Mouse (Mus musculus): ENCODE results near the gene Jsrp1. TPM values are rescaled to one million over a fixed set of nuclear protein-coding genes. Genes with fewer than 3 reads are reported as not detected.

Gene Jsrp1
- polyA plus RNA-seq, 1 experiment from 2014 or later = 0.40 TPM

DNA sequence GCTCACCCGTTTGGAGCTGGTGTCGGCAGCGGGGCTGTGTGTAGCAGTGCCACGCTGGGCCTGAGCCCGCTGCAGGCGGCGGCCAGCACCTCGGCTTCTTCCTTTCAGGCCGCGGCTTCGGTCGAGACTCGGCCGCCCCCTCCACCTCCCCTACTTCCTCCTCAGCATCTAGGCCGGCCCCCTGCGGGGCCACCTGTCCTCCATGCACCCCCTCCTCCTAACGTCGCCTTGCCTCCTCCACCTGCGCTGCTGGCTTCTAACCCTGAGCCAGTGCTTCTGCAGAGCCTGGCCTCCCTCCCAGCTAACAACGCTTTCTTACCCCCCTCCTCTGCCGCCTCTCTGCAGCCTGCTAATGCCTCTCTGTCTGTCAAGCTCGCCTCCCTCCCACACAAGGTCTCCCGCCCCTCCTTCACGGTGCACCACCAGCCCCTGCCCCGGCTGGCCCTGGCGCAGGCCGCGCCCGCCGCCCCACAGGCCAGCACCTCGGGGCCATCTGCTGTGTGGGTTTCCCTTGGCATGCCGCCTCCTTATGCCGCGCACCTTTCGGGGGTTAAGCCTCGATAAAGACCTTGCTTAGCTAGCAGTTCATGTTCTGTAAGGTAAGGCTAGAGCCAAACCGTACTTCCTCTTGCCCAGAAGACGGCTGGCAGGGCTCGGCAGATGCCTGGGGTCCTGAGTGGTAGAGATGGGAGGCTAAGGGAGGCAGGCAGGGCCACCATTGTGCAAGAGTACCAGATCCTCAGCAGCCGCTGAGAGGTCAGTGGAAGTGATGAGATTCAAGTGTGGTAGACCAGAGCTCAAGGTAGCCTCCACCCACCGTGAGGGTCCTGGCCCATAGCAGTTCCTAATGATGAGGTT is 20.9 kb downstream of the Jsrp1 start:
- 80% methylated on average over 41 of the region's 41 CpGs for WGBS
- no peak overlapping the region for H3K4me3 ChIP-seq
- peaks cover 95% of the 10 kb centered on the region for H3K36me3 ChIP-seq (replicated peaks)
- H3K27ac ChIP-seq = 0 out of 2 replicates have a peak overlapping the region, but pooled peaks have one; percentile 0
- no peak for DNase-seq (ENCODE audit: extremely low spot score, low spot score)
- no peaks in the 10 kb centered on the region for H3K27me3 ChIP-seq (ENCODE audit: poor library complexity, severe bottlenecking)
- H3K9me3 ChIP-seq = no peaks in the 10 kb centered on the region
- H3K4me1 ChIP-seq = peaks cover 20% of the 10 kb centered on the region

DNA sequence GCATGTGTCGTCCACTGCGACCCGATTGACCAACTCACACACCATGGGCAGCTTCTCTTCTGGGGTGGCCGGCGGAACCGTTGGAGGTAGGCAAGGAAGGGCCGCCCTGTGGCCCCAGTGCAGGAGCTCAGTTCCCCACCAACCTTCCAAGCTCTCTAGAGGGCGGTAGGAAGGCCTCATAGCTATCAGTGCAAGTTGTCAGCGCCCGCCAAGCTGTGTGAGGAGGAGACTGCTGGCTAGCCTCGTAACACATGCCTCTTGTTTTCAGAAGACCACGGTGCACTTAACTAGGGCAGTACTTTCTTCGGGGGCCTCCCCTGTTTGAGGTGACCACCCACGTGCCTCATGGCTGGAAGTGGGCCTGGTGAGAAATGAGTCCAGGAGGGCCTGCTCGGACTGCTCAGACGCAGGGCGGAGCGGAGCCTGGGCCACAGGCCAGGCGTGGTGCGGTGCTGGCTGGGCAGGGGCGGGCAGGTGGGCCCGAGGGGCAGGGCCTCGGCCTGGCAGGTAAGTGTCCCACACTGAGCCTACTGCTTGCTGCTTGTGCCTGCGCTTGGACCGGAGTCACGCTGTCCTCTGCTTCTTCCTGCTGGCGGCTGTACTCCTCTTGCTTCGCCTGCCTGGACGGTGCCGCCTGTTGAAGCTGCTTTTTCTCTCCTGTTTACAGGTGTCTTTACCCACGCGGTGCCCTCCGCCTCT is 21.7 kb downstream of the Jsrp1 start:
- Histone ChIP-seq H3K36me3 (replicated peaks) (peaks cover 99% of the 10 kb centered on the region), H3K27me3 (ENCODE audit: poor library complexity, severe bottlenecking) (no peaks in the 10 kb centered on the region), H3K9me3 (no peaks in the 10 kb centered on the region), H3K4me3 (0 out of 2 replicates have a peak overlapping the region, but pooled peaks have one; percentile 14), H3K4me1 (peaks cover 12% of the 10 kb centered on the region), H3K27ac (no peak overlapping the region)
- 86% methylated on average over 33 of the region's 33 CpGs for WGBS
- no peak for DNase-seq (ENCODE audit: extremely low spot score, low spot score)

GRCm38 (mm10) chr10:80790761-80791404 is 22.4 kb downstream of the Jsrp1 start:
- Histone ChIP-seq H3K27ac (0 out of 2 replicates have a peak overlapping the region, but pooled peaks have one; percentile 6), H3K36me3 (replicated peaks) (peaks cover 99% of the 10 kb centered on the region), H3K27me3 (ENCODE audit: poor library complexity, severe bottlenecking) (no peaks in the 10 kb centered on the region), H3K4me3 (0 out of 2 replicates have a peak overlapping the region, but pooled peaks have one; percentile 11), H3K4me1 (peaks cover 5% of the 10 kb centered on the region), H3K9me3 (no peaks in the 10 kb centered on the region)
- no peak for DNase-seq (ENCODE audit: extremely low spot score, low spot score)
- 89% methylated on average over 19 of the region's 19 CpGs for WGBS

GRCm38 (mm10) chr10:80787517-80787916 is 25.8 kb downstream of the Jsrp1 start:
- H3K27ac ChIP-seq = no peak overlapping the region
- 90% methylated on average over 2 of the region's 2 CpGs for WGBS
- H3K27me3 ChIP-seq (ENCODE audit: poor library complexity, severe bottlenecking) = no peaks in the 10 kb centered on the region
- peaks cover 2% of the 10 kb centered on the region for H3K4me1 ChIP-seq
- H3K4me3 ChIP-seq = no peak overlapping the region
- H3K36me3 ChIP-seq (replicated peaks) = peaks cover 99% of the 10 kb centered on the region
- DNase-seq (ENCODE audit: extremely low spot score, low spot score) = no peak
- no peaks in the 10 kb centered on the region for H3K9me3 ChIP-seq

- Histone ChIP-seq H3K27me3 (ENCODE audit: poor library complexity, severe bottlenecking) (no peaks in the 10 kb centered on the region), H3K4me1 (no peaks in the 10 kb centered on the region; the same call in 1 of the 2 replicates), H3K27ac (no peak overlapping the region), H3K9me3 (no peaks in the 10 kb centered on the region), H3K4me3 (no peak overlapping the region), H3K36me3 (replicated peaks) (peaks cover 99% of the 10 kb centered on the region)
- no peak for DNase-seq (ENCODE audit: extremely low spot score, low spot score)
- WGBS = 94% methylated on average over 11 of the region's 11 CpGs
These were observed 27.3 kb downstream of the Jsrp1 start for GRCm38 (mm10) chr10:80785963-80786362.

DNA sequence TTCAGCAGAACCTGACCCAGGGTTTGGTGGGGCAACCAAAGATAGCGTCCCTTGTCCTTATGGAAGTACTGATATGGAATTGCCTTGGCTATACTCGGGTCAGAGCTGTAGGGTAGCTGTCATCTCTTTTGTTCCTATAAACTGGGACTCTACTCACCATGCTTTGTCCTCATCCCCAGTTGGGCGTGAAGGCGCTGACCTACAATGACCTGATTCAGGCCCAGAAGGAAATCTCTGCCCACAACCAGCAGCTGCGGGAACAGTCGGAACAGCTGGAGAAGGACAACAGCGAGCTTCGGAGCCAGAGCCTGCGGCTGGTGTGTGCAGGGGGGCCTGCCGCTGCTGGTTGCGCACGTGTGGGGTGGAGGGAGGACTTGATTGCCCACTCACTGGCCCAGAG is 28.4 kb downstream of the Jsrp1 start:
- no peak overlapping the region for H3K4me3 ChIP-seq
- H3K27ac ChIP-seq = no peak overlapping the region
- no peaks in the 10 kb centered on the region for H3K27me3 ChIP-seq (ENCODE audit: poor library complexity, severe bottlenecking)
- H3K9me3 ChIP-seq = no peaks in the 10 kb centered on the region
- no peaks in the 10 kb centered on the region for H3K4me1 ChIP-seq
- 84% methylated on average over 12 of the region's 12 CpGs for WGBS
- no peak for DNase-seq (ENCODE audit: extremely low spot score, low spot score)
- peaks cover 98% of the 10 kb centered on the region for H3K36me3 ChIP-seq (replicated peaks)

GRCm38 (mm10) chr10:80784302-80784701 is 29.0 kb downstream of the Jsrp1 start:
- H3K4me3 ChIP-seq = no peak overlapping the region
- H3K9me3 ChIP-seq = no peaks in the 10 kb centered on the region
- peaks cover 99% of the 10 kb centered on the region for H3K36me3 ChIP-seq (replicated peaks)
- no peak overlapping the region for H3K27ac ChIP-seq
- no peaks in the 10 kb centered on the region for H3K27me3 ChIP-seq (ENCODE audit: poor library complexity, severe bottlenecking)
- no peaks in the 10 kb centered on the region for H3K4me1 ChIP-seq
- DNase-seq (ENCODE audit: extremely low spot score, low spot score) = no peak
- 95% methylated on average over 2 of the region's 2 CpGs for WGBS

- no peak for DNase-seq (ENCODE audit: extremely low spot score, low spot score)
- Histone ChIP-seq H3K4me3 (no peak overlapping the region), H3K4me1 (no peaks in the 10 kb centered on the region), H3K27ac (no peak overlapping the region), H3K9me3 (no peaks in the 10 kb centered on the region), H3K27me3 (ENCODE audit: poor library complexity, severe bottlenecking) (no peaks in the 10 kb centered on the region), H3K36me3 (replicated peaks) (peaks cover 99% of the 10 kb centered on the region)
These were observed 33.7 kb downstream of the Jsrp1 start for GRCm38 (mm10) chr10:80779565-80779964.

DNA sequence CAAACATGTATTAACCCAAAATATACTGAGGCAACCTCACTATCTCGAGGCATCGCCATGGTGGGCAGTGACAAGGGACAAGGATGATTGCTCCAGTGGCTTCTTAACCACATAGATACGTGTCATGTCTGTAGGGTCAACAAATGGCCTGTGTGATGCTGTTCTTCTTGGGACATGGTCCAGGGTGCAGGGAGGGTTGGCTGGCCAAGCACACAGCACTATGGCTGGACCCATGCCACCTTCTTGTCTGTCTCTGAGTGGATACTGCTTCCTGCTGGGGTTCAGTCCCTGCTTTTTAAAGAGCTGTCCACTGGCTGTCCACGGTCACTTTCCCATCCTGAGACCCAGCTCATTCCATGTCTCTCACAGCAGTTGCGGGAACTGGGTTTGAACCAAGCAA is 36.2 kb downstream of the Jsrp1 start:
- no peak for DNase-seq (ENCODE audit: extremely low spot score, low spot score)
- Histone ChIP-seq H3K9me3 (no peaks in the 10 kb centered on the region), H3K27ac (no peak overlapping the region), H3K27me3 (ENCODE audit: poor library complexity, severe bottlenecking) (no peaks in the 10 kb centered on the region), H3K4me1 (no peaks in the 10 kb centered on the region), H3K4me3 (no peak overlapping the region), H3K36me3 (replicated peaks) (peaks cover 99% of the 10 kb centered on the region)
- 94% methylated on average over 5 of the region's 5 CpGs for WGBS

DNA sequence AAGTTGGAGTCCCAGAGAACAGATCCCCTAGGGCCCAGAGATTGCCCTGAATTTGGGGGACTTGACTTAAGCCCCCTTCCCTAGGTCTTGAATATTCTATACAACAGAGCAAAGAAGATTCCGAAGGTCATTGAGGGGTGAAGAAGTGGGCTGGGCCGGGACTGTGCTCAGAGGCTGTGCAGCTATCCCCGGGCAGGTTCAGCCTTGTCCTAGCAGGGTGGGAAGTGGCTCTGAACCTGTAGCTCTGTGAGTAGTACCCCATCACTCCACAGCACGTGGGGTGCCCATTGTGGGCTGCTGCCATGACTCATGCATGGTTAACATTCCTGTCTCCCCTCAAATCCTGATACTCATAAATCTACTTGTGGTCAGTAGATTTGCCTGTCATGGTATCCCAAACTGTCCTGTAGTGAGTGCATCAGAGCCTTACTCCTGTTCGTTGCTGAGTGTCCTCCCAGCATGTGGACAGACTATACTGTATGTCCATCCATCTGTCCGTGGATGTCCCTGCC is 36.9 kb downstream of the Jsrp1 start:
- Histone ChIP-seq H3K27ac (no peak overlapping the region), H3K36me3 (replicated peaks) (peaks cover 99% of the 10 kb centered on the region), H3K4me3 (no peak overlapping the region), H3K9me3 (no peaks in the 10 kb centered on the region), H3K27me3 (ENCODE audit: poor library complexity, severe bottlenecking) (no peaks in the 10 kb centered on the region), H3K4me1 (no peaks in the 10 kb centered on the region)
- WGBS = 89% methylated on average over 6 of the region's 6 CpGs
- no peak for DNase-seq (ENCODE audit: extremely low spot score, low spot score)

DNA sequence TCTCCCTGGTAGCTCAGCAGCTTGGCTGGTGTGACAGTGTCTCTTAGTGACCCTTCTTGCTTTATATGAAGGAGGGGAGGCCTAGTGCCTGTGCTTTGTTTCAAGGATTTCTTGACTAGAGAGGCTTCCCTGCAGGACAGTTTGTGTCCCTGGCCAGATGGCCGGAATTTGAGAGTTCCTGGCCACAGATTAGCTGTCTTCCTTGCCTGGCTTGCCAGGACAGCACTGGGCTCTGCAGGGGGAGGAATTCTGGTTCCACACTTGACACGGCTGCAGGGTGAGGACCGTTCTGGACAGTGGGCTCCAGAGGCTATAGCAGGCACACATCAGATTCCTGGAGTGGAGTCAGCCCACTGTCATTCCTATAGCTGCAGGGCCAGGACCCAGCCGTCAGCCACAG is 37.6 kb downstream of the Jsrp1 start:
- Histone ChIP-seq H3K4me3 (no peak overlapping the region), H3K36me3 (replicated peaks) (peaks cover 99% of the 10 kb centered on the region), H3K27ac (no peak overlapping the region), H3K9me3 (no peaks in the 10 kb centered on the region), H3K27me3 (ENCODE audit: poor library complexity, severe bottlenecking) (no peaks in the 10 kb centered on the region), H3K4me1 (no peaks in the 10 kb centered on the region)
- 91% methylated on average over 4 of the region's 4 CpGs for whole genome bisulfite sequencing
- no peak for DNase-seq (ENCODE audit: extremely low spot score, low spot score)

DNA sequence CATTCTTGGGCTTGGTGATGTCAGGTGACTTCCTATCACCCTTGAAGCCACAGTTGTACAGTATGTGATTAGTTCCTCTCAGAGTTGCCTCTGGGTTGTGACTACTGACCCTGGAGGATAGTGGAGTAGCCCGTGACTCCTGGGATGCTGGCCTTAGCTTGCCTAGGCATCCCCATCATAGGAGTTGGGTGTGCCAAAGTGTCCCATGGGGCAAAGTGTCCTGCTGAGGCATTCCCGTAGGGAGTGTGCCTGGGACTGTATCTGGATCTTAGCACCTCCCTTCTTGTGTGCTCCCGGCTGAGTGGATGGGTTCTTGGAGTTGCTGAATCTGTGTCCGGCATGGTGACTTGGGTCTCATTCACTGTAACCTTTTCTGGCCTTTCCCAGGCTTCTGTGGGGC is 38.3 kb downstream of the Jsrp1 start:
- no peaks in the 10 kb centered on the region for H3K9me3 ChIP-seq
- WGBS = 93% methylated on average over 4 of the region's 4 CpGs
- no peaks in the 10 kb centered on the region for H3K4me1 ChIP-seq
- H3K4me3 ChIP-seq = no peak overlapping the region
- H3K27ac ChIP-seq = no peak overlapping the region
- H3K27me3 ChIP-seq (ENCODE audit: poor library complexity, severe bottlenecking) = no peaks in the 10 kb centered on the region
- DNase-seq (ENCODE audit: extremely low spot score, low spot score) = no peak
- peaks cover 100% of the 10 kb centered on the region for H3K36me3 ChIP-seq (replicated peaks)

All from forebrain, embryonic 10.5 days (tissue).